Mouse (Mus musculus) frontal cortex, postnatal 10 days (tissue): ENCODE measurements at regions not wholly inside any gene's neighbourhood (a gene's known extent, or its start where the extent isn't known, plus 50 kb on each side); places are given as distances from the start of the nearest gene placed in this dataset.
A peak's percentile ranks its signal among the peaks of the same experiment; 100 is the strongest.
"Not testable (repeated sequence)": the region's sequence is repeated elsewhere in the genome, so short reads cannot be mapped to it uniquely, and the experiment has no call there.

Experiments used
- DNase-seq, 2 experiments: peaks; one replicate each; pipeline ENCODE4 v3.0.0; 2022; ENCODE audit warnings: low spot score in 2 of 2, mixed read lengths in 1 of 2

DNA sequence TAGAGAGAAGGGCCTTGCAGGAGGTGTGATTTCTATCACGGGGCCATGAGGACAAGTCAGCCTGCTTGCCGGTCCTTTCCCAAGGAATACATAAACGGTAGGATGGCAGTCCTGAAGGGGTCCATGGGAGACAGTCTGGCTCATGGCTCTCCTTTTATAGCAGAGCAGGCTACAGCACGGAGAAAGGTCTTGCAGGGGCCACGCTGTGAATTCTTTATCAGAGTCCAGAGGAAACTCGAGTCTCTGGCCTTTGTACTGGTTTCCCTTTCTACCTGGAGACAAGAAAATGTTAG lies 1984.0 kb downstream of the 4930444P10Rik start:
- no peak for DNase-seq

DNA sequence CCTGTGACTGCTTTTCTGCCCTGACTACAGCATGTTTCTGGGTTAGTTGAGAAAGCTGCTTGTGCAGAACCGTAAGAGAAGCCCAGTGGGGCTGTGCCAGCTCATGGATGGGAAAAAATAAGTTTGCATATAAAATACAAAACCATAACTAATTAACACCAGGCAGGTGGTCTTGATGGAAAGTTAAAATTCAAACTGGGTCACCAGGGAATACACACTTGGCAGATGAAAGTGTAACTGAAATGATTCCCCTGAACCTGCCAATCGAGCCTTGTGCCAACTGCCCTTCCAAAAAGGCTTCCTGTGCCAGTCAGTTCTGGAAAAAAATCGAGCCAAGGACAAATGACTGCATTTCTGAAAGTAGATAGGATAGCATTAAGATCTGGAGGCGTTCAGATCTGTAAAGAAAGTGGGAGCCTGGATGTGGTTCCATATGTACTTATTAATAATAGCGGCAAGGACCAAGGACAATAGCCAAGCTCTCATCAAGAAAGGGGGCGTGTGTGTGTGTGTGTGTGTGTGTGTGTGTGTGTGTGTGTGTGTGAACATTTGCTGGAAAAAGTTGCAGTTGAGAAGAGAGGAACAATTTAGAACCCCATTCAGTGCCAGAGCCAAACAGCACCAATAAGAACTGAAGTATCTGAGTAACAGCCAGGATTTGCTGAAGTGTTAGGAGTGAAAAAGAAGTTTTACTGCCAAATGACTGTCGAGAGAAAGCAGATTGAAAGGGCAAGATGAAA lies 1984.5 kb downstream of the 4930444P10Rik start:
- DNase-seq = peak; percentile 17 to 26

DNA sequence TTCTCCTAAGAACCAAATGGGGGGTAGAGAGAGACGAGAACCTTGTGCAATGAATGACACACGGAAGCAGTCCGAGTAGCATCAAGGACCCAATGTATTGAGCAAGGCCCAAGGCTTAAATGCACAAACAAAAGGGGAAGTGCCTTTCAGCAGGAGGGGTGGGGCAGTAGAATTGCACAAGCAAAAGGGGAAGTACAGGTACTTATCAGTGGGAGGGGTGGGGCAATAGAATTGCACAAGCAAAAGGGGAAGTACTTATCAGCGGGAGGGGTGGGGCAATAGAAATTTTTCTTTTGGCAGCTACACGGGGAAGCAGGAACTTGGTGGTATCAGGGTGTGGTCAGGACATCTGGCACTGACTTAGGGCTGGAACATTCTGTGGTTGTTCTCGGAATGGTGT lies 1987.6 kb downstream of the 4930444P10Rik start:
- DNase-seq = not testable (repeated sequence)

DNA sequence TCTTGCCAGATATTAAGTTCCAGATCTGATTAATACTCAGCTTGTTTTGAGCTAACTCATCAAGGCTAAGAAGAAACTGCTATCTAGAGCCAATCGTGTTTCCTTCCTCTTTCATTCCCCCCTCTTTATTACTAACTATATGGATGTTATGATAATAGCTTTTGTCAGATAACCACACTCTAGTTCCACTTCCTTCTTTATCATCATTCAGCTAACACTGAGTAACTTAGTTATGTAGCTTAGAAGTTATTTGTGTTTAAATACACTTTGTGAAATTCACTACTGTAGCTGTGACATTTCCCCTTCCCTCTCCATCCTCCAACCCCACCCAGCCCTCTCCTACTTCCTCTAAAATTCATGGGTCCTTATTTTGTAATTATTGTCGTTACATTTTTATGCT lies 1988.6 kb downstream of the 4930444P10Rik start:
- no peak for DNase-seq

DNA sequence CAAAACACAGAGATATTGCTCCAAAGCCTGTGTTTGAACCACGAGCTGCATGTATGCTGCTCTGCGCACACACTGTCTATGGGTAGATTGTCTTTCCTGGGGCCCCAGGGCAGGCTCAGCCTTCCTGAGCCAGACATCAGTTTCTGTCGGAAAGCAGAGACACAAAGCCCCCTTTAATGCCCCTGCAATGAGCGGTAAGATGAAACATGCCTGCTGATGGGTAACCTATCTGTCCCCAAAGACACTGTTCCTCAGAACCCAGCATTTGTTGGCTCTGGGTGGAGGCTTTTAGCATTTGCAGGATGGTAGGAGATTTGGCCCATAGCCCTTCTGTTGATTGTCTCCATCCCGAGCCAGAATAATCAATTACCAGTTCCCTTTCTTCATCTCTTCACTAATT lies 1994.1 kb downstream of the 4930444P10Rik start:
- no peak for DNase-seq

DNA sequence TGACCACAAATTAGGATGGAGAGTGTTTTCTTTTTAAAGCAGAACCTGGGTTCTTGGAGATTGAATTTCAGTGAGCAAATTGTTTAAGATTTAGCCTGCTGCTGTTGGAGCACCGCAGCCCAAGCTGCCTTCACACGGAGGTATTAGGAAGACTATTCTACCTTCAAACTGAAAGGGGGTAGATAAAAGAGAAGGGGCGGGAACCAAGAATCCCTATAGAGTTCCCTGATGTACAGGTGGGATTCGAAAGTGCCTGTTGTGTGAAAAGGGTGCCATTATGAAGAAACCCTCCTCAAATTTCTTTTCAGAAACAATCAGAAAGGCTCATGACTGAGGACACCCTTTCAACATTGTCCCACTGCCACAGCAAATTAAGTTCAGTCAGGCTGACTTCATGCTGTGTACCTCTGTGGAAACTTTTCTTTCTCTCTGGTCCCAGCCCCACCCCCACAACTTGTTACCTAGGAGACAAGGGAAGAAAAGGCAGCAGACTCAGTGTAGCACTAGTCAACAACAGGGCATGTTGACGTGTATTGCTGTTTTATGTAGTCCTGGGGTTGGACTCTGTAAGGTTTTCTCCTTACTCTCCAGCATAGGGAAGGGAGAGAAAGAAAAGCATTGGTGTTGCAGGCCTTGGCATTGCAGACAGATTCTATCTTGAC lies 1995.4 kb downstream of the 4930444P10Rik start:
- DNase-seq = no peak

DNA sequence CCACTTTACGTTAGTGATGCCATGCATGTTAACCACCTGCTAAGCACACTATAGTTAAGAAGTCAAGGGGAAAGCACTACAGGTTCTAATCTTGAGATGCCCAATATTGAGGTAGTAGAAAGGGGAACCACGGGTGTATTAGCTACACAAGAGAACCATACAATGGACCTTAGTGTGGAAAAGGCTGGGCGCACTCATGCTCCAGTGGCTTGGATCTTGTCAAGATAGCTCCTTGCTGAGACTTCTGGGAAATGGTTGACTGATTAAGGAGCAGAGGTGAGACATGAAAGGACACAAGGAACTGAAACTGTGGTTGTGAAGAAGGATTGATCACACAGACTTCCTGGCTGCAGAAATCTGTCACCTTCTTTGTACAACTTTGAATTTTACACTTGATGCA lies 2028.3 kb downstream of the 4930444P10Rik start:
- DNase-seq = no peak

DNA sequence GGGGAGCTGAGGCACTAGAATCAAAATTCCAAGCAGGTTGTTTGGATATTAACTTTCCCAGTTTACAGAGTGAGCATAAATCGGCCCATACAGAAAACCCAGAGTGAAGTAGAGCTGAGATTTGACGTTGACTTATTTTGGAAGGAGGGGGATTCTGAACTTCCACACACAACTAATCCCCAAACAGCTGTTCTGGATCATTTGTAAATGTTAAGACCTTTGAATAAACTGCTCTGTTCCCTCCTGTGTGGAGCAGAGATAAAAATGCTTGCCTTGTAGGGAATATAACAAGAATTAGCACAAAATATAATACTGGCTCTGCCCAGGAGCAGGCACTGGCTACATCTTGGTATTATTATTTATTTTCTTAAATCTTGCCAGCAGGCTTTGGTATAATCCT lies 2057.0 kb downstream of the 4930444P10Rik start:
- DNase-seq = no peak

DNA sequence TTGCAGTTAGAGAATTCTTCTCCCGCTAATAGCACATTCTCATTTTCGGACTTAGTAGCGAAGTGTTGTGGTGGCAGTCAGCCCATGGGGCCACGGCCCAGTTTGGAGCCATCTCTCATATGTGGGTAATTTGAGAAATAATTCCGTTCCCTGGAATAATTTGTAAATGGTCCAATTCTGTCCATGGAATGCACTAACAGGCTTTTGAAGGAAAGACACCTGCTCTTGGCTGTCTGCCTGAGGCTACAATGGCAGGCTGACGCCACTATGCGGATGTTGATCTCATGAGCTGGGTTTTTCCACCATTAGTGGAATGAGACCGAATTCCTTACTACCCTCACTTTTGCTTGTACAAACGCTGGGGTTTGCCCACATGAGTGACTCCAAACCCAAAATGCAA lies 2081.6 kb downstream of the 4930444P10Rik start:
- no peak for DNase-seq

DNA sequence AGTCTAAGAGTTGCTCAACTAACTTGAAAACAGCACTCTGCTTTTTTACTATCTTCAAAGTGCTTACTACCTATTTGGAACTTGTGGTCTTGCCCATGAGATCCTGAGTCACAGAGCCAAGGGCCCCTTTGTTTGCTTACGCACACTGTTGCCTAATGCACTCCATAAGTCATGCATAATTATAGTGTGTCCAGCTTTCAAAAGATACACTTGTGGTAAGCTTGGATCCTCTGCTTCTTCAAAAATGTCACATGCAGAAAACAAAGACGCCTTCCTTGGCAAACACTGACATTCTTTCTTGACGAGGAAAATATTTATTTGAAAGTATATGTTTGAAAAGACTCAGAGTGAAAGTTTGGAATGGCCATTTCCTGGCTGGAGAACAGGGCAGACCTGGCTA lies 2082.3 kb downstream of the 4930444P10Rik start:
- no peak for DNase-seq

DNA sequence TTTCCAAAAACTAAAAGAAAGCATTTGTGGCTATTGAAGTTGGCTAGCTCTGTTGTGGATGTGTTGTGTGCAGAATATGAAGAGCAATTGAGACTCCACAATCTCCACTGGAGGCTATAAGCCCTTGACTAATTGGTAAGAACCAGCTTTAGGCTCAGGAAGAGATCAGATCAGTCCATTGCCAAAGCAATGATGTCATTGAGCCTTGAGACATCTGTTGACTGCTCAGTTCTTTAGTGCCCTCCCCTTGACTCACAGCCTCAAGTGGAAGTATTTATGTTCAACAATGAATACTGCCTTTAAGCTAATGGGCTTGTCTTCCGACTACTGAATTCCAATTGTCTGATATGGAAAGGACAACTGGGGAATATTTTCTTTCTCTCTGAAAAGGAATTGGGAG lies 2090.6 kb downstream of the 4930444P10Rik start:
- no peak for DNase-seq

DNA sequence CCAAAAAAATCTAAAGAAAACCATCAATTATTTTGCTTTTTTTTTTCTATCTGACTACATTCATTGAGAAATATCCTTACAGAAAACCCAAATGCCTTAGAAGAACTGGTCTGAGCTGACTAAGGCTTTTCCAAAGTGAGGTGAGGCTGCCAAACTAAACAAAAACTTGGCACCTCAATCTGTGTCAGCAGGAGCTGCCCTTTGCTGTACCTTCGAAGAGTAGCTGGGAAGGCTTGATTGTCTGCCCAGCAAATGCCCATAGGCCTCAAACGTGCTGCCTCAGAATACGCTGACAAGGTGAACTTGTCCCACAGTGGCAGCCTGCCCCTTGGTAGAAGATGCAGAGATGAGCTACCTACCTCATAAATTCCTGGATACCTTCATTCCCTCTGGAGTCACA lies 2091.7 kb downstream of the 4930444P10Rik start:
- no peak for DNase-seq

DNA sequence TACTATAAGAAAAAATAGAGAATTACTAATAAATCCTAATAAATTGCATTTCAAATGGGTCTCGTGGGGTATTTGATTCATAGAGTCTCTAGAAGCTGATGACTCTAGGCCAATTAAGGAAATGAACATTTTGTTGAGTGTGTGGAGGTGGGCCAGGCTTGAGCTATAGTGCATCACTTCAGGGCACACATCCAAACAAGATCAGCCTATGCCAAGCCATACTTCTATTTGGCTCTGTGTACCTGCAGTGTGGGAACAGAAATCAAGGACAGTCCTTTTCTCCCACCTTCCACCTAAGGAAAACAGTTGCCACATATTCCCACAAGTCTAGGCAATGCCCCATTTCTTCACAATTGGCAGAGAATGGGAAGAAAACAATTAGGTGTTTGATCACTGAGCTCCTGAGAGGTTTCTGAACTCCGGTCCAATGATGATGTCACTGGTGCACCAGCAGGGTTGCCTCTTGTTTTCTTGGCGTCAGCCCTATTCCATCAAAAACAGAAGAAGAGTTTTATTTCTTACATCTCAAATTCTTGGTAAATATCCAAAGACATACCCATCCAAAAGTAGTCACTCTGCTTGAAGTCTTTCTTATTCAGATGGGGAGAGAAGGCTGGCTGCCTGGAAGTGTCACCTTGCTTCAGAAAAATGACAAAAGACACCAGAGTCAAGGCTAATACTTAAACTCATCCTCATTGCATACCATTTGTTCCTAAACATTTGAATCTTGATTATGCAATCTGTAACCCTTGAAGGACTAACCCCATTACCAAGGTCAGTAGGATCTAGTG lies 2092.3 kb downstream of the 4930444P10Rik start:
- DNase-seq = no peak

DNA sequence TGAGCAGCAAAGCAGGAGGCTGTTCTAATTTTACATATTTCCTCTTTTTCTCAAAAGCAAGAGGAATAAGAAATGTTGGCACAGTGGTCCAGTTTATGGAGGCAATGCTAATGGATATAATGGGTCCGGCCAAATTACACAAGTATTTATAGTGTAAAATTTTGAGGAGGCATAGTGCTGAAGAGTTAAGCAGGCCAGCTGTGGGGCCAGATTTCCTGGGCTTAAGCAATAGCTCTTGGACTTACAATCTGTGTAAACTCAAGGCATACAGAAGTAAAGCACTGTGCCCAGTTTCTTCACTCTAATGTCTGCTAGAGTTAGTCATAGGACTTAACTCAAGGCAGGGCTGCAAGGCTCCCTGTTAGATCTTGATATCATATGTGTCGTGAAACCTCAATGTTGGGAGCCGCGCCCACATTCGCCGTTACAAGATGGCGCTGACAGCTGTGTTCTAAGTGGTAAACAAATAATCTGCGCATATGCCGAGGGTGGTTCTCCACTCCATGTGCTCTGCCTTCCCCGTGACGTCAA lies 2094.9 kb downstream of the 4930444P10Rik start:
- no peak for DNase-seq

DNA sequence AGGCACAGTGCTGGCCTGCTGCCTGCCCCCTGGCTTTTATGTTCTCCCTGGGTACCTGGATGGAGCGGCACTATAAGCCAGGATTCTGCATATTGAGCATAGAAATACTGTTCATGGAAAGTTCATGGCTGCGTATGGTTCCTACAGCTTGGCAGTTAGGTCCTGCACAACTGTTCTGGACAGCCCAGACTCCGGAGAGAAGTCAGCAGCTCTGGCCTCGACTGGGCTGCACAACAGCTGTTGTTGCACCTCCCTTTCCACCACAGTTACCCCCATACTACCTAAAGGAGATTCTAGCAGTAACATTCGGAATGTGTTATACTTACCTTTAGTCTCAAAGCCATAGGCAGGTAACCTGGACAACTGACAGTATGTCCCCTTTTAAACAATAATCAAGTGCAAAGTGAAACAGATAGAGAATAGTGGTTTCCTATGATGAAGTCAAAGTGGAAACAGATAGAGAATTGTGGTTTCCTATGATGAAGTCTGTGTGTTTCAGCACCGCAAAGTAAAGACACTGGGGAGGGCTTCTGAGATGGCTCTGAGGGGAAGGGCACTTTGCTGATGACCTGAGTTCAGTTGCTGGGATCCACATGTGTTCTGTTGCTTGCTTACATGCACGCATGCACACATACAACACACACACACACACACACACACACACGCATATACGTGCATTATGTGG lies 2099.2 kb downstream of the 4930444P10Rik start:
- DNase-seq = no peak

DNA sequence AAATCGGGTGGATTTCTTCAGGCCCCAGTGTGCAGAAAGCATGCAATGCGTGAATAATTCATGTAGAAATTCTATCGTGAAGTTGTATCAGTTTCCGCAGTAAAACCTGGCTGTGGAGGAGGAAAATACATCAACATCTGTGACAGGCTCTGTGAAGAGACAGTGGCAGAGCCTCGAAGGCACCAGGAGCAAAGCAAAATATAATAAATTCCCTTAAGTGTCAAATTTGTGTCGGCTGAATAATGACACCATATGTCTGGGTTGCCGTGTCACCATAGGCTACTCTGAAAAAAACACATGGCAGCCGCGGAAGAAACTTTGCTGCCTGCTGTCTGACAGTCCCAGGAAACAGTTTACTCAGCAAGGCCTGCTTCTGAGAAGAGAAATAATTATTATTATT lies 2100.1 kb downstream of the 4930444P10Rik start:
- no peak for DNase-seq

DNA sequence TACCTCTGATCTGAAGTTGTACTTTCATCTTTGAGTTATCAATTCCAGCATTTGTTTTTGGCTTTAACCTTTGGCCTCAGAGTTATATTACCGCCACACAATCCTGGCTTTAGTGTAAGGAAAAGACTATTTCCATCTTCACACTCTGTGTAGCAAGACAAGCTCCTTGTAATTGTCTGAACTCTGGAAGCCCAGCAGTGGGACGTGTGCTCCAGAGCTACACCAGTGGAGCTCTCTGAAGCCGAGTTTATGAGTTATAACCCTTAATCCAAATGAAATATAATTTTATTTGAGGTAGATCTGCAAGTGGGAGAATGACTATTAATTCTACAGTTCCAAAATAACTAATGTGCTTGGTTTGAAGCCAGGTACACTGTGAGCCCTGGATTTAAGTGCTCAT lies 2103.8 kb downstream of the 4930444P10Rik start:
- DNase-seq = no peak

DNA sequence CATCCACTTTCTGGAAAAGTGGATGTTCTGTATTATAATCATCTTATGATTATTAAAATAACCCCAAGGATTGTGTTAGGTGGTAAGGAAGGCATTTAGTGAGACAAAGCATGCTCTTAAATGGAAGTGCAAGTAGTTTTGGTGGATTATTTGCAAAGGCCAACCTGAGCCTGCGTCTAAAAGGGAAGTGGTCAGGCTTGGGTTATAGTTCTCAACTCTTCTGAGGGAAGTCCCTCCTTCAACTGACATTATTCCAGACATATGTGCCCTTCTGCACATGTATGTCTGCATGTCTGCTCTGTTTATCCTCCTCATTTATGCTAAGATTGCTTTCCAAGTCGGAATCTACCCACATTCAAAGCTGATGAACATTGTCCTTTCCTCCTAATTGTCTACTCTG lies 2108.3 kb downstream of the 4930444P10Rik start:
- DNase-seq = no peak

DNA sequence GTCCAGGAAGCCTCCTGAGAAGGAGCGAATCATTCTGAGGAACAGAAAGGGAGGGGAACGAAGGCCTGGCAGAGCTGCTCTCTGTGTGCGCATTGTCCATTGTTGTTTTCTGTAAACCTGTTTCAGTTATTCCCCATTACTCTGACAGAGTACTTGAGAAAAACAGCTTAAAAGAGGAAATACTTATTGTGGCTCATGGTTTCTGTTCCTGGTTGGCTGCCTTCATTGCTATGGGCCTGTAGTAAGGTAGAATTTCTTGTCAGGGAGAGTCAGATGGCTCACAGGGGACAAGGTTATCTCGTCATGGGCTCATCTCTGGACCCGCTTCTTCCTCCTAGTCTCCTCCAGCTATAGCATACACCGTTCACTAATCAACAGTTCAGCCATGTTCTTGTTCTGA lies 2112.9 kb downstream of the 4930444P10Rik start:
- no peak for DNase-seq

DNA sequence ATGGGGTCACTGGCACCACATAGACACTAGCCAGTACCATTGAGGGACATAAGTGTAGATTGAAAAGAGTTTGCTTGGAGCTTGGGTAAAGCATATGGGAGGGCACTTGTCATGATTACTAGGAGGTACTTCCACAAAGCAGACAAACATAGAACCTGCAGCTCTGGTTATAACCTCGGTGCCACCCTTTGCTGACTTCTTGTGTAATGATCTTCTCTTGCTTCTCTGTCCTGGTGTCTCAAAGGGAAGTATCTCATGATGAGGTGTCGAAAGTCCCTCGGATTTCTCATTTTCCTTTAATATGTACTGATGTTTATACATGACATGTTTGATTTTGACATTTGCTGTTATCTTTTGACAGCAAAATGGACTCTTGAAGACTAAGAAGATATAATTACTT lies 2114.5 kb downstream of the 4930444P10Rik start:
- DNase-seq = no peak

DNA sequence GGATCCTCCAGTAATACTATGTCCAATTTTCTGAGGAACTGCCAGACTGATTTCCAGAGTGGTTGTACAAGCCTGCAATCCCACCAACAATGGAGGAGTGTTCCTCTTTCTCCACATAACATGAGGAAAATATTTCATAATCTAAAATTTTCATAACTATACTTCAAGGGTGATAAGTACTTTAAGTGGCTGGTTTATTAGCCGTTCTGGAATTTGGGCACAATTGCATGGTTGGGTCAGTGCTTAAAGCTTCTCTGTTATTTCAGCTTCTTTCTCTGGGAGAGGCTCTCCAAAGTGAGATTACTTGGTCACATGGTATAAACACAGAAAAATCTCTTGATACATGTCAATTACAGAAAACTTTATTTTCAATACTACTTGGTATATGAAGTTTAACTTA lies 2115.9 kb downstream of the 4930444P10Rik start:
- DNase-seq = no peak

DNA sequence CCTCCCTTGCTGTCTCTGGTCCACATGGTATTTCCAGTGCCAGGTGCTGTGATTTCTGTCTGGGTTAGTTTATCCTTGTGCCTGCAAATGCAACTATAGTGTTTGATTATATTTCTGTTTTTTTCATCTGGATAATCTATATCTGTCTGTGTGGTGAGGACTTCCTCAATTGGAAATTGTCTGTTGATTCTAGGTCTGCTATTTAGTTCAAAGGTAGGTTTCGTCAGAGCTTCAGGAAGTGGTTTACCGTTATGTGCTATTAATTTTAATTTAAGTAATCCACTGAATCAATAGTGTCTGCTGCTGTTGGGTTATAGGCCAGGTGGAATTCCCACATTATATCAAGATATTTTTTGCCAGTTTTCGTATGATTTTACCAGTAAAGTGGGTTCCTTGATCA lies 2143.9 kb downstream of the 4930444P10Rik start:
- DNase-seq = no peak
